Mouse (Mus musculus): ENCODE measurements around the gene Tgfbr2. TPM values are rescaled to one million over a fixed set of nuclear protein-coding genes. Genes with fewer than 3 reads are reported as not detected.

The Tgfbr2 gene
- total and polyA plus RNA-seq, 3 experiments, result 0.05 TPM; not detected in 2

GRCm38 (mm10) chr9:116140422-116140821 is 34.7 kb downstream of the Tgfbr2 start:
- ATAC-seq (ENCODE audit: extremely low read depth, insufficient number of reproducible peaks, low FRiP score, poor library complexity, severe bottlenecking) (no peak), DNase-seq (ENCODE audit: low spot score) (no peak)
- Histone ChIP-seq H3K4me3 (ENCODE audit: low read depth, low read length) (no peak overlapping the region), H3K27me3 (ENCODE audit: insufficient read depth, low read length) (no peaks in the 10 kb centered on the region), H3K9me3 (replicated peaks) (peaks cover 57% of the 10 kb centered on the region), H3K4me1 (ENCODE audit: insufficient read depth, low read depth, low read length) (no peaks in the 10 kb centered on the region), H3K36me3 (replicated peaks) (no peaks in the 10 kb centered on the region)
- TF ChIP-seq GATA1 (IDR thresholded peaks at IDR 0.05; ENCODE audit: borderline replicate concordance, low read length) (no peak), TAL1 (conservative IDR thresholded peaks at IDR 0.05; ENCODE audit: low read depth, low read length) (no peak), CTCF (IDR thresholded peaks at IDR 0.05; ENCODE audit: low read depth, low read length) (no peak), POLR2AphosphoS5 (IDR thresholded peaks at IDR 0.05; ENCODE audit: insufficient replicate concordance, low read depth, low read length) (no peak)

GRCm38 (mm10) chr9:116139549-116139948 is 35.6 kb downstream of the Tgfbr2 start:
- H3K9me3 ChIP-seq (replicated peaks), result peaks cover 56% of the 10 kb centered on the region
- DNase-seq (ENCODE audit: low spot score) (no peak), ATAC-seq (ENCODE audit: extremely low read depth, insufficient number of reproducible peaks, low FRiP score, poor library complexity, severe bottlenecking) (no peak)
- no peak overlapping the region for H3K4me3 ChIP-seq (ENCODE audit: low read depth, low read length)
- H3K27me3 ChIP-seq (ENCODE audit: insufficient read depth, low read length), result no peaks in the 10 kb centered on the region
- no peaks in the 10 kb centered on the region for H3K36me3 ChIP-seq (replicated peaks)
- H3K4me1 ChIP-seq (ENCODE audit: insufficient read depth, low read depth, low read length), result no peaks in the 10 kb centered on the region
- TF ChIP-seq GATA1 (IDR thresholded peaks at IDR 0.05; ENCODE audit: borderline replicate concordance, low read length) (no peak), CTCF (IDR thresholded peaks at IDR 0.05; ENCODE audit: low read depth, low read length) (no peak), TAL1 (conservative IDR thresholded peaks at IDR 0.05; ENCODE audit: low read depth, low read length) (no peak), POLR2AphosphoS5 (IDR thresholded peaks at IDR 0.05; ENCODE audit: insufficient replicate concordance, low read depth, low read length) (no peak), GATA2 (IDR thresholded peaks at IDR 0.05; ENCODE audit: borderline replicate concordance, low read depth, low read length) (no peak)

GRCm38 (mm10) chr9:116138595-116139134 is 36.5 kb downstream of the Tgfbr2 start:
- Histone ChIP-seq H3K9me3 (replicated peaks) (peaks cover 57% of the 10 kb centered on the region), H3K4me1 (ENCODE audit: insufficient read depth, low read depth, low read length) (no peaks in the 10 kb centered on the region), H3K36me3 (replicated peaks) (no peaks in the 10 kb centered on the region), H3K4me3 (ENCODE audit: low read depth, low read length) (no peak overlapping the region), H3K27me3 (ENCODE audit: insufficient read depth, low read length) (no peaks in the 10 kb centered on the region)
- TF ChIP-seq CTCF (IDR thresholded peaks at IDR 0.05; ENCODE audit: low read depth, low read length) (no peak), TAL1 (conservative IDR thresholded peaks at IDR 0.05; ENCODE audit: low read depth, low read length) (no peak), GATA1 (IDR thresholded peaks at IDR 0.05; ENCODE audit: borderline replicate concordance, low read length) (no peak), GATA2 (IDR thresholded peaks at IDR 0.05; ENCODE audit: borderline replicate concordance, low read depth, low read length) (no peak), POLR2AphosphoS5 (IDR thresholded peaks at IDR 0.05; ENCODE audit: insufficient replicate concordance, low read depth, low read length) (no peak)
- ATAC-seq (ENCODE audit: extremely low read depth, insufficient number of reproducible peaks, low FRiP score, poor library complexity, severe bottlenecking), result no peak
- no peak for DNase-seq (ENCODE audit: low spot score)

DNA sequence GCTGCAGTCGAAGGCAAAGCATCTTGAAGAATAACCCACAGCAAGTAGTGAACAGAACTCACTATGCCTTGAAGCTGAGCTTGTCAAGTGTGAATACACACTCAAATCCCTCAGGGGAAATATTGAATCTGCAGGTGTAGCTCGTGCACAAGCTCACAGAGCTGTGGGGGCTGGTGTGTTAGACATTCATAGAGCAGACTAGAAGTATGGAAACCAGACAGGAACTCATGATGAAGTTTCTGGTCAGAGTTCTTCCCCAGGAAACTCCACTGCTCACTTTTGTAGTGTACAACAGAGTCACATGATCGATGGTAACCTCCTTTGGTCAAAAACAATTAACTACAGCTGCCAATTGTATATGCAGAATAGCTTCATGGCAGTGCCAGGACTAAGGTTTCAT is 37.5 kb downstream of the Tgfbr2 start:
- no peaks in the 10 kb centered on the region for H3K36me3 ChIP-seq (replicated peaks)
- H3K9me3 ChIP-seq (replicated peaks), result peaks cover 60% of the 10 kb centered on the region
- ATAC-seq (ENCODE audit: extremely low read depth, insufficient number of reproducible peaks, low FRiP score, poor library complexity, severe bottlenecking), result no peak
- no peaks in the 10 kb centered on the region for H3K27me3 ChIP-seq (ENCODE audit: insufficient read depth, low read length)
- TF ChIP-seq GATA2 (IDR thresholded peaks at IDR 0.05; ENCODE audit: borderline replicate concordance, low read depth, low read length) (no peak), POLR2AphosphoS5 (IDR thresholded peaks at IDR 0.05; ENCODE audit: insufficient replicate concordance, low read depth, low read length) (no peak), GATA1 (IDR thresholded peaks at IDR 0.05; ENCODE audit: borderline replicate concordance, low read length) (no peak), TAL1 (conservative IDR thresholded peaks at IDR 0.05; ENCODE audit: low read depth, low read length) (no peak), CTCF (IDR thresholded peaks at IDR 0.05; ENCODE audit: low read depth, low read length) (no peak)
- no peak overlapping the region for H3K4me3 ChIP-seq (ENCODE audit: low read depth, low read length)
- H3K4me1 ChIP-seq (ENCODE audit: insufficient read depth, low read depth, low read length), result no peaks in the 10 kb centered on the region
- no peak for DNase-seq (ENCODE audit: low spot score)

- no peak for ATAC-seq (ENCODE audit: extremely low read depth, insufficient number of reproducible peaks, low FRiP score, poor library complexity, severe bottlenecking)
- no peak overlapping the region for H3K4me3 ChIP-seq (ENCODE audit: low read depth, low read length)
Measured at GRCm38 (mm10) chr9:116136811-116137210, 38.3 kb downstream of the Tgfbr2 start.

GRCm38 (mm10) chr9:116136146-116136545 is 39.0 kb downstream of the Tgfbr2 start:
- ATAC-seq (ENCODE audit: extremely low read depth, insufficient number of reproducible peaks, low FRiP score, poor library complexity, severe bottlenecking), result no peak
- Histone ChIP-seq H3K9me3 (replicated peaks) (peaks cover 69% of the 10 kb centered on the region), H3K4me3 (ENCODE audit: low read depth, low read length) (no peak overlapping the region), H3K27me3 (ENCODE audit: insufficient read depth, low read length) (no peaks in the 10 kb centered on the region), H3K36me3 (replicated peaks) (no peaks in the 10 kb centered on the region), H3K4me1 (ENCODE audit: insufficient read depth, low read depth, low read length) (no peaks in the 10 kb centered on the region)
- DNase-seq (ENCODE audit: low spot score), result no peak
- TF ChIP-seq GATA2 (IDR thresholded peaks at IDR 0.05; ENCODE audit: borderline replicate concordance, low read depth, low read length), result no peak
- no peak for TF ChIP-seq CTCF (IDR thresholded peaks at IDR 0.05; ENCODE audit: low read depth, low read length)
- TF ChIP-seq GATA1 (IDR thresholded peaks at IDR 0.05; ENCODE audit: borderline replicate concordance, low read length), result no peak
- TF ChIP-seq TAL1 (conservative IDR thresholded peaks at IDR 0.05; ENCODE audit: low read depth, low read length), result no peak
- TF ChIP-seq POLR2AphosphoS5 (IDR thresholded peaks at IDR 0.05; ENCODE audit: insufficient replicate concordance, low read depth, low read length), result no peak

More at GRCm38 (mm10) chr9:116136811-116137210, 38.3 kb downstream of the Tgfbr2 start:
- H3K9me3 ChIP-seq (replicated peaks), result peaks cover 64% of the 10 kb centered on the region
- no peaks in the 10 kb centered on the region for H3K4me1 ChIP-seq (ENCODE audit: insufficient read depth, low read depth, low read length)
- DNase-seq (ENCODE audit: low spot score), result no peak
- TF ChIP-seq GATA1 (IDR thresholded peaks at IDR 0.05; ENCODE audit: borderline replicate concordance, low read length), result no peak
- no peak for TF ChIP-seq TAL1 (conservative IDR thresholded peaks at IDR 0.05; ENCODE audit: low read depth, low read length)
- no peak for TF ChIP-seq GATA2 (IDR thresholded peaks at IDR 0.05; ENCODE audit: borderline replicate concordance, low read depth, low read length)
- no peak for TF ChIP-seq CTCF (IDR thresholded peaks at IDR 0.05; ENCODE audit: low read depth, low read length)
- no peak for TF ChIP-seq POLR2AphosphoS5 (IDR thresholded peaks at IDR 0.05; ENCODE audit: insufficient replicate concordance, low read depth, low read length)
- no peaks in the 10 kb centered on the region for H3K27me3 ChIP-seq (ENCODE audit: insufficient read depth, low read length)
- no peaks in the 10 kb centered on the region for H3K36me3 ChIP-seq (replicated peaks)
